8 mouse cellular contexts compared by ENCODE assay signal in genomic region chr1:181841864-181842672, GRCm38 (mm10). TPM values are rescaled to one million over a fixed set of nuclear protein-coding genes. Genes with fewer than 3 reads are reported as not detected.
DNase-seq lines count a peak whose midpoint lies in the region; ATAC-seq lines count a peak whose summit lies in the region.

No protein-coding gene starts in this region.

- H3K4me1 ChIP-seq in hindbrain, embryonic 14.5 days (replicated peaks; ENCODE audit: control insufficient read depth, insufficient read depth, low read length), result peaks cover 28% of the 10 kb centered on the region

- peak overlapping the region; percentile 80 for H3K4me2 ChIP-seq in hindbrain, embryonic 14.5 days (replicated peaks)

- H3K4me3 ChIP-seq in hindbrain, embryonic 14.5 days (replicated peaks; ENCODE audit: low read length), result peak overlapping the region; percentile 87

- H3K9me3 ChIP-seq in hindbrain, embryonic 14.5 days (ENCODE audit: control insufficient read depth, low read length), result no peaks in the 10 kb centered on the region

- ATAC-seq in hindbrain, embryonic 14.5 days (ENCODE audit: low FRiP score), result peak; percentile 99

- under 1% methylated on average over 101 of the region's 113 CpGs for WGBS in hindbrain, embryonic 14.5 days

- H3K27ac ChIP-seq in hindbrain, embryonic 14.5 days, result peak overlapping the region; percentile 92

- H3K9ac ChIP-seq in hindbrain, embryonic 14.5 days, result peak overlapping the region; percentile 83

- H3K27me3 ChIP-seq in hindbrain, embryonic 14.5 days (ENCODE audit: control insufficient read depth, insufficient read depth, low read length), result no peaks in the 10 kb centered on the region

- no peaks in the 10 kb centered on the region for H3K36me3 ChIP-seq in hindbrain, embryonic 14.5 days (replicated peaks; ENCODE audit: control insufficient read depth, insufficient read depth)

- DNase-seq in T-cell, adult 2 months (ENCODE audit: low spot score), result peak; percentile 88
- peak; percentile 97 to 98 for DNase-seq in cerebellum, postnatal 25 days
- DNase-seq in frontal cortex, postnatal 25 days (ENCODE audit: low spot score in 2 of 2), result peak; percentile 88 to 91
- peak; percentile 92 for DNase-seq in hindbrain, embryonic 14.5 days (ENCODE audit: low spot score)
- DNase-seq in layer of hippocampus, postnatal 36 days, result peak; percentile 94 to 95
- peak; percentile 97 for DNase-seq in lung, postnatal 25 days (ENCODE audit: low spot score)
- DNase-seq in retina, adult 2 months (ENCODE audit: low read depth, low spot score), result peak; percentile 92
- DNase-seq in thymus, postnatal 25 days, result peak; percentile 94

RNA-seq across cellular contexts. Expression of gene Lbr, which starts 0.8 kb away (rescaled TPM):
- 30.5 and 37.5 TPM in 2 replicates for polyA plus RNA-seq in hindbrain, embryonic 14.5 days (2014; fragmentation: Nextera tagmentation; extraction: Ambion mirVana)
- total RNA-seq in layer of hippocampus, postnatal 36 days (2021), result 10 to 100 TPM; 10.3 to 18.0 TPM

Comparison
In these comparisons a context has a peak if more than half of its experiments do, and no peak if none do; other contexts are left out.
1. Peak in every context shown above with its lines: DNase-seq, ATAC-seq, H3K4me3 ChIP-seq and H3K27ac ChIP-seq.